Mouse (Mus musculus) stomach, embryonic 14.5 days (tissue): ENCODE measurements at regions not wholly inside any gene's neighbourhood (a gene's known extent, or its start where the extent isn't known, plus 50 kb on each side); places are given as distances from the start of the nearest gene placed in this dataset.

ENCODE experiments used
- ATAC-seq: fragments of 200-750 bp; cut with Nextera tagmentation; 2 replicates; pipeline ENCODE4 v1.8.0; 2017; ENCODE audit warnings: low read depth, moderate TSS enrichment; ENCODE audit not compliant: insufficient number of reproducible peaks, insufficient read depth, low FRiP score
- H3K27ac ChIP-seq: fragments of 300-500 bp; sonication (generic); 2 replicates; pipeline ENCODE4 v1.5.1; 2014; ENCODE audit warnings: mild to moderate bottlenecking, low read length, moderate library complexity, mixed read lengths
- H3K27me3 ChIP-seq: fragments of 300-500 bp; sonication (generic); 2 replicates; pipeline ENCODE4 v1.6.1; 2014; ENCODE audit warnings: low read length, control low read depth, mixed read lengths; ENCODE audit not compliant: control insufficient read depth, insufficient read depth
- H3K36me3 ChIP-seq: fragments of 300-500 bp; sonication (generic); 2 replicates; pipeline ENCODE4 v1.6.1; 2014; ENCODE audit warnings: mild to moderate bottlenecking, control low read depth, low read length, moderate library complexity, mixed read lengths; ENCODE audit not compliant: control insufficient read depth, insufficient read depth
- H3K4me1 ChIP-seq: fragments of 300-500 bp; sonication (generic); 2 replicates; pipeline ENCODE4 v1.6.1; 2014; ENCODE audit warnings: low read length, control low read depth, mixed read lengths; ENCODE audit not compliant: control insufficient read depth, insufficient read depth
- H3K4me2 ChIP-seq: fragments of 300-500 bp; sonication (generic); replicated peaks from 2 replicates; pipeline ENCODE4 v1.6.1; 2014; ENCODE audit warnings: low read depth, low read length, control low read depth
- H3K4me3 ChIP-seq: fragments of 300-500 bp; sonication (generic); 2 replicates; pipeline ENCODE4 v1.5.1; 2014; ENCODE audit warnings: low read depth, low read length, control low read depth
- H3K9ac ChIP-seq: fragments of 300-500 bp; sonication (generic); replicated peaks from 2 replicates; pipeline ENCODE4 v1.6.1; 2014; ENCODE audit warnings: low read depth, mild to moderate bottlenecking, control low read depth, low read length, moderate library complexity, mixed read lengths
- H3K9me3 ChIP-seq: fragments of 300-500 bp; sonication (generic); 2 replicates; pipeline ENCODE4 v1.6.1; 2016; ENCODE audit warnings: low read depth, low read length, control low read depth; ENCODE audit not compliant: control insufficient read depth
- WGBS: fragments of 180-500 bp; shearing (Covaris S2); extraction: QIAGEN DNeasy Blood & Tissue Kit; methylation state at CpG from one replicate; pipeline ENCODE4 v1.1.7; 2014; 5-methylcytosine and 5-hydroxymethylcytosine counted together

GRCm38 (mm10) chr10:91537241-91537640, 356.1 kb upstream of the Tmpo start:
- 32% methylated on average over 8 of the region's 8 CpGs for WGBS
- H3K4me1 ChIP-seq, result no peaks in the 10 kb centered on the region
- no peak for ATAC-seq
- H3K4me3 ChIP-seq, result no peak overlapping the region
- no peak overlapping the region for H3K27ac ChIP-seq
- H3K27me3 ChIP-seq, result no peaks in the 10 kb centered on the region
- H3K4me2 ChIP-seq, result no peak overlapping the region
- no peaks in the 10 kb centered on the region for H3K9me3 ChIP-seq
- no peaks in the 10 kb centered on the region for H3K36me3 ChIP-seq
- no peak overlapping the region for H3K9ac ChIP-seq

- no peaks in the 10 kb centered on the region for H3K4me1 ChIP-seq
- H3K9me3 ChIP-seq, result no peaks in the 10 kb centered on the region
- no peak overlapping the region for H3K9ac ChIP-seq
- no peaks in the 10 kb centered on the region for H3K27me3 ChIP-seq
- no peak overlapping the region for H3K4me3 ChIP-seq
- no peak overlapping the region for H3K27ac ChIP-seq
- 90% methylated on average over 2 of the region's 2 CpGs for WGBS
- ATAC-seq, result no peak
- H3K36me3 ChIP-seq, result no peaks in the 10 kb centered on the region
- H3K4me2 ChIP-seq, result no peak overlapping the region
Measured at GRCm38 (mm10) chr10:91535392-91535791, 354.3 kb upstream of the Tmpo start.

DNA sequence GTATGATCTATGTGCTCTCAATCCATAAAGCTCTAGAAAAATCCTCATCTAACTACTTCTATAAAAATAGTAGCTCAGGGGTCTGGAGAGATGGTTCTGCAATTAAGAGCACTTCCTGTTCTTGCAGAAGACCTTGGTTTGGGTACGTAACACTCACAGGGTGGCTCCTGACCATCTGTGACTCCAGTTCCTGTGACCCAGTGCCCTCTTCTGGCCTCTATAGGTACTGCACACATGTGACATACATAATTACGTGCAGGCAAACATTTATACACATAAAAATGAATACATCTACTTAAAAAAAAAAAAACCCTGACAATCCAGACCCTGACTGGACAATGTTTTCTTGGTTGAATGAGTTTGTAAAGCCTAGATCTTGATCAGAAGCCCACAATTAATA, 347.2 kb upstream of the Tmpo start:
- WGBS, result 83% methylated on average over 2 of the region's 2 CpGs

GRCm38 (mm10) chr10:91521168-91521567, 340.1 kb upstream of the Tmpo start:
- no peak overlapping the region for H3K9ac ChIP-seq
- no peaks in the 10 kb centered on the region for H3K27me3 ChIP-seq
- H3K4me3 ChIP-seq, result no peak overlapping the region
- H3K4me1 ChIP-seq, result no peaks in the 10 kb centered on the region
- no peak overlapping the region for H3K4me2 ChIP-seq
- no peaks in the 10 kb centered on the region for H3K9me3 ChIP-seq
- no peak for ATAC-seq
- WGBS, result 83% methylated on average over 2 of the region's 2 CpGs
- no peak overlapping the region for H3K27ac ChIP-seq
- no peaks in the 10 kb centered on the region for H3K36me3 ChIP-seq

More for the DNA sequence above, 347.2 kb upstream of the Tmpo start:
- H3K9me3 ChIP-seq, result no peaks in the 10 kb centered on the region
- no peak overlapping the region for H3K27ac ChIP-seq
- H3K36me3 ChIP-seq, result no peaks in the 10 kb centered on the region
- no peak overlapping the region for H3K4me3 ChIP-seq
- H3K27me3 ChIP-seq, result no peaks in the 10 kb centered on the region
- H3K4me1 ChIP-seq, result no peaks in the 10 kb centered on the region
- no peak for ATAC-seq
- H3K4me2 ChIP-seq, result no peak overlapping the region
- H3K9ac ChIP-seq, result no peak overlapping the region

DNA sequence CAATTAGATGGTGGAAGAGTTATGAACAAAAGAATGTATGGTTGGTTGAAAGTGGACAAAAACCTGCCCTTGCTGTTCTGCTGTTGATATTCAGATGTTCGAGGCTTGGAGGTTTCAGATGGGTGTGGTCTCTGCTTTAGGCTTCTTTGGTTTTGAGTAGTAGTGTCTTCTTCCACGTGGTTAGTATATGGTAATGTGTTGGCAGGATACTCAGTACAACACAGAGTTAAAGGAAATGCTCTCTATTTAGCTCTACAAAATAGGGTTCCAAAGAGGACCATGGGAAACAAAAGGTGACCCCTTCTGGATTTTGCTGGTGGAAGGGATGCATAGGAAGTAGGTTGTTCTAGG, 333.9 kb upstream of the Tmpo start:
- H3K9ac ChIP-seq, result no peak overlapping the region
- no peaks in the 10 kb centered on the region for H3K27me3 ChIP-seq
- ATAC-seq, result no peak
- H3K36me3 ChIP-seq, result no peaks in the 10 kb centered on the region
- 69% methylated on average over 2 of the region's 2 CpGs for WGBS
- no peak overlapping the region for H3K27ac ChIP-seq
- no peak overlapping the region for H3K4me3 ChIP-seq
- H3K4me2 ChIP-seq, result no peak overlapping the region
- H3K9me3 ChIP-seq, result no peaks in the 10 kb centered on the region
- no peaks in the 10 kb centered on the region for H3K4me1 ChIP-seq

DNA sequence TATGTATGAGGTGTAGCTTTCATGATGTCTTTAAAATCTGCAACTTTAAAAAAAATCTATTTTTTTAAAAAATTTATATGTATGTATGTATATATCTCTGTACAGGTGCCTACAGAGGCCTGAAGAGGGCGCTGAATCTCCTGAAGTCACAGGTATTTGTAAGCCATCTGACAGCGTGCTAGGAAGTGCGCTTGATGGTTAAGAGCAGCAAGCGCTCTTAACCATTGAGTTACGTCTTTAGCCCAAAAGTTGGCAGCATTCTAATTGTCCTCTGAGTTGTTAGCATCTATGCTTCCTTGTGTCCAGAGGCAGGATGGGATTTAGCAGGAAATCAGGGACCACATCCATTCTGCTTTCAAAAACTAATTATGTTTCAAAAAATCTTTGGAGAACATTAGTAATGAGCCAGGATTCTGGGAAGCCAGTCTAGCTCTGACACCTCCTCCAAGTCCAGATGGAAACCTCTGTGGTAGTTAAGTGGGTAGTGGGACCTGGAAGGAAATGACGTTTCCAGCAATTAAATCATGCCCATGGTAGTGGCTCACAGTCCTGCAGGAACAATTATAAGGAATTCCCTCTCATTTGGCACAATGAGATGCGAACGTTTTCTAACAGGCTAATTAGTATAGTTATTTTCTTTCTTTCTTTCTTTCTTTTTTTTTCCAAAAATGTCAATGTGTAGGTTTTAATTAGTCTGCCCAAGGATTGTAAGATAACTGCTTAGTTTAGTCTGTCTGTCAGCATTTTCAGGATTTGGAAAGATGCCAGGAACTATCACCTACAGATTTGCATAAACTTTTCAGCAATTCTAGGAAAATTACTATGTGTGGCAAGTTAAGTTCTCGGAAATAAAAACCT, 333.3 kb upstream of the Tmpo start:
- Histone ChIP-seq H3K27me3 (no peaks in the 10 kb centered on the region), H3K4me3 (no peak overlapping the region), H3K4me1 (no peaks in the 10 kb centered on the region), H3K27ac (no peak overlapping the region), H3K9me3 (no peaks in the 10 kb centered on the region), H3K4me2 (no peak overlapping the region), H3K36me3 (no peaks in the 10 kb centered on the region), H3K9ac (no peak overlapping the region)
- no peak for ATAC-seq
- WGBS, result 87% methylated on average over 9 of the region's 9 CpGs

DNA sequence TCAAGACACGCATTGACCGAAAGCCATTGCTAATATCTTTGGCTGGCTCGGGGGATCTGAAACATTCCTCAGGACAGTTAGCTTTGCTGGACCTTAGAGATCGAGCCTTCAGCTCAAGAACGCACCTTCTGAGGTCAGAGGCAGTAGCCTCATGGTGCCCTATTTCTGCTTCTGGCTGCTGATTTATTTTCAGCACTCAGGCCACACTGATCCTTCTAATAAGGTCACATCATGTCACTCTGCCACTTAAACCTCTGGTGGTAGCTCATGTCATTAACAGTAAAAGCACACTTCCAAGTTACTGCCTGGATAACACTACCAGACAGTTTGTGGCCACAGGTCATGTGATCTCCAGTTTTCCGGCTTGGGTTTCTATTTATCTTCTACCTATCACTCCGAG, 325.9 kb upstream of the Tmpo start:
- Histone ChIP-seq H3K4me1 (no peaks in the 10 kb centered on the region), H3K4me3 (no peak overlapping the region), H3K9ac (no peak overlapping the region), H3K27me3 (no peaks in the 10 kb centered on the region), H3K36me3 (no peaks in the 10 kb centered on the region), H3K27ac (no peak overlapping the region), H3K4me2 (no peak overlapping the region), H3K9me3 (no peaks in the 10 kb centered on the region)
- WGBS, result 75% methylated on average over 7 of the region's 7 CpGs
- no peak for ATAC-seq

DNA sequence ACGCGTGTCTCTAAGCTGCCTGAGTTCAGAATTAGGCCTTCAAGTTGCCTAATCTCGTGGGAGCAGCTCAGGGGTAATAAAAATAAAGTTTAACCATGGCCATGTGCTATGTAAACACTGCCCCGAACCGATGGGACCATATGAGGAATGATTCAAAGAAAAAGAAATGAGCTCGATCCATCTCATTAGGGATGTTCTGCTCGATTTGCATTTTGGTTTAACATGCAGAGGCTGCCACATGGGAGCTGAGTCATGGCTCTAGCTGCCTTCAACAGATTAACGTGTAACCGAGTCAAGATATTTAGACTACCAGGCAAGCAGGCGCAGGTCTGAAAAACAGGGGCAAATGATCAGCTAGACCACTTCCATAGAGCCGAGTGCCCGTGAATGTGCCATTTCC, 323.8 kb upstream of the Tmpo start:
- H3K4me2 ChIP-seq, result no peak overlapping the region
- H3K9ac ChIP-seq, result no peak overlapping the region
- H3K4me1 ChIP-seq, result no peaks in the 10 kb centered on the region
- no peaks in the 10 kb centered on the region for H3K9me3 ChIP-seq
- no peak overlapping the region for H3K4me3 ChIP-seq
- H3K27me3 ChIP-seq, result no peaks in the 10 kb centered on the region
- no peak overlapping the region for H3K27ac ChIP-seq
- 69% methylated on average over 12 of the region's 12 CpGs for WGBS
- no peaks in the 10 kb centered on the region for H3K36me3 ChIP-seq
- ATAC-seq, result no peak

DNA sequence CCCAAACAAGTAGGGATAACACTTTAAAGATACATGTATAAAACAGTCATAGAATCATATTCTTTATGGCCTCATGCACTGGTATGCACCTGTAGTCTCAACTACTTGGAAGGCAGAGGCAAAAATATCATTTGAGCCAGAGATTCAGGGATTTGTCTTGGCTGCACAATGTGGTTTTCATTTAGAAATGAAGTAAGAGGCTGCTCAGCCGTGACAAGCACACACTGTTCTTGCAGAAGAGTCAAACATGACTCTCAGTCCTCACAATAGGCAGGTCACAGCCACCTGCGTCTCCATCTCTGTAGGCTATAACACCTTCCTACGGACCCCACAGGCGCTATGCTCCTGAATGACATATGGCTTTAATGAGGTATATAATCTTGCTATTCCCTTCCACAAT, 317.4 kb upstream of the Tmpo start:
- 82% methylated on average over 4 of the region's 4 CpGs for whole genome bisulfite sequencing
- Histone ChIP-seq H3K27me3 (no peaks in the 10 kb centered on the region), H3K4me3 (no peak overlapping the region), H3K9ac (no peak overlapping the region), H3K9me3 (no peaks in the 10 kb centered on the region), H3K27ac (no peak overlapping the region), H3K4me2 (no peak overlapping the region), H3K4me1 (no peaks in the 10 kb centered on the region), H3K36me3 (no peaks in the 10 kb centered on the region)
- ATAC-seq, result no peak
